Mouse (Mus musculus): ENCODE results near the gene Gm9922. TPM values are rescaled to one million over a fixed set of nuclear protein-coding genes. Genes with fewer than 3 reads are reported as not detected.

Gene Gm9922
- polyA plus RNA-seq, 1 experiment from 2014 or later: 1.5 TPM

DNA sequence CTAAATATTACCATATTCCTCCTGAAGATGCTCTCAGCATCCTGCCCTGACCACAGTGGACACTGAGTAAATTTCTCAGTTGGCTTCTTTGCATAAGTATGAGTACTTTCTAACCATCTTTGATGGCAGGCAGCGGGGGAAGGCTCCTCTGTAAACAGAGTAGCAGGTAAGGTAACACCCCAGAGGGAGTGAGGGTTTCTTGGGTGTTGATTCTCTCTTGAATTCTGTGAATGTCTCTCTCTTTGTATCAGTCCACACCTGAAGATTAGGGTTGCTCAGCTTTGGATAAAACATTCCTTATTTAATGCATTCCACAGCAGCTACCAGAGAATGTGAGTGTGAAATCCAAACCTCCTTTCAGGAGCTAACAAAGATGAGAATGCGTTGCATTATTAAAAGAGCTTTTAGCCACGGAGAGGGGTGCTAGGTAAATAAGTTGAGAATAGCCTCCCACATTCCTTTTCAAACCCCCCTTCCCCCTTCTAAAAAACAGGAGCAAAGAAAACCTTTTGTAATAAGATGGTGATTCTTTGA lies 34.2 kb upstream of the Gm9922 start:
- 22% methylated on average over 3 of the region's 3 CpGs for WGBS
- H3K27ac ChIP-seq (ENCODE audit: low read depth): no peak overlapping the region
- no peak for ATAC-seq (ENCODE audit: insufficient read depth)
- no peak overlapping the region for H3K4me2 ChIP-seq
- TF ChIP-seq CTCF (IDR thresholded peaks at IDR 0.05; ENCODE audit: low read depth): no peak
- no peak for DNase-seq
- no peak overlapping the region for H3K9ac ChIP-seq
- no peak overlapping the region for H3K4me3 ChIP-seq (ENCODE audit: low read depth, low read length)
- H3K27me3 ChIP-seq (ENCODE audit: insufficient read depth, low read length): no peaks in the 10 kb centered on the region
- no peaks in the 10 kb centered on the region for H3K4me1 ChIP-seq (ENCODE audit: insufficient read depth)
- H3K36me3 ChIP-seq (ENCODE audit: insufficient read depth): no peaks in the 10 kb centered on the region
- no peaks in the 10 kb centered on the region for H3K9me3 ChIP-seq (ENCODE audit: low read depth, low read length)

DNA sequence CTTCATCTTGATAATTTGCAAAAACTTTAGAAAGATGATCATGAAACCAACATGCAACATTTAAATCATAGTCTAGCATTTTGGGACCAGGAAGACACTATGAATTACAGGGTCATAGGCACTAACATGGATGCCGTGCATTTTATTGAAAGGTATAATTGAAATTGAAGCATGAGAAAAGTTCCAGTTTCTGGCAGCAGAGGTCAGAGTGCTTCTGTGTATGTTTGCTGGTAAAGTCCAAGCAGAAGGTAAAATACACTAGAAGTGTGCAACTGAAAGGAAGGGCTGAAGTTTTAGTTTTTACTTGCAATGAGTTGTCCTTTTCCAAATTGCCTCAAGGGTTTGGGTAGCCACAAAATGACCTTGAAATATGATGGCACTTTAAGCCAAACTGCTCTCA lies 32.7 kb upstream of the Gm9922 start:
- DNase-seq (peak; percentile 41), ATAC-seq (ENCODE audit: insufficient read depth) (no peak)
- TF ChIP-seq CTCF (IDR thresholded peaks at IDR 0.05; ENCODE audit: low read depth): peak; percentile 55

DNA sequence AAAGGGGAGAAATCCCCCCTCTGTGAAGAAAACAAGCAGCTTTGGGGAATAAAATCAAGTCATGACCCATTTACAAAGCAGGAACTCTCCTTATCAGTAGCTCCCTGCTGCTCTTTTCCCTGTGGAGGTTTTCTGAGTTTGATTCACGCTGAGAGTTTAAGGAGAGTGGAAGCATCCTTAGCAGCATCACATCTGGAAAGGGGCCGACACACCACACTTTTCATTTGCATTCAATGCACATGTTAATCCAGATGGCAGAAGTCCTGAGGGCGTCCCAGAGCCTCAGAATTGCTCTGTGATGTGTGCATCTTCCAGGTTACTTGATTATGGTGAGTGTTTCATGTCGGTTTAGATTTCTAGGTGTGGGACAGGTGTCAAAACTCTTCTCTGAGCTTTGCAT lies 25.8 kb upstream of the Gm9922 start:
- Histone ChIP-seq H3K4me3 (ENCODE audit: low read depth, low read length) (no peak overlapping the region), H3K9ac (no peak overlapping the region), H3K36me3 (ENCODE audit: insufficient read depth) (no peaks in the 10 kb centered on the region), H3K27me3 (ENCODE audit: insufficient read depth, low read length) (no peaks in the 10 kb centered on the region), H3K27ac (ENCODE audit: low read depth) (no peak overlapping the region), H3K4me1 (ENCODE audit: insufficient read depth) (no peaks in the 10 kb centered on the region), H3K9me3 (ENCODE audit: low read depth, low read length) (no peaks in the 10 kb centered on the region), H3K4me2 (no peak overlapping the region)
- no peak for DNase-seq
- no peak for ATAC-seq (ENCODE audit: insufficient read depth)
- no peak for TF ChIP-seq CTCF (IDR thresholded peaks at IDR 0.05; ENCODE audit: low read depth)
- WGBS: 40% methylated on average over 4 of the region's 4 CpGs

More for the DNA sequence above, 32.7 kb upstream of the Gm9922 start:
- H3K36me3 ChIP-seq (ENCODE audit: insufficient read depth): no peaks in the 10 kb centered on the region
- no peak overlapping the region for H3K4me3 ChIP-seq (ENCODE audit: low read depth, low read length)
- no peak overlapping the region for H3K4me2 ChIP-seq
- H3K9me3 ChIP-seq (ENCODE audit: low read depth, low read length): no peaks in the 10 kb centered on the region
- H3K27me3 ChIP-seq (ENCODE audit: insufficient read depth, low read length): no peaks in the 10 kb centered on the region
- no peak overlapping the region for H3K9ac ChIP-seq
- H3K4me1 ChIP-seq (ENCODE audit: insufficient read depth): no peaks in the 10 kb centered on the region
- WGBS: 42% methylated on average over 1 of the region's 1 CpGs
- H3K27ac ChIP-seq (ENCODE audit: low read depth): no peak overlapping the region

DNA sequence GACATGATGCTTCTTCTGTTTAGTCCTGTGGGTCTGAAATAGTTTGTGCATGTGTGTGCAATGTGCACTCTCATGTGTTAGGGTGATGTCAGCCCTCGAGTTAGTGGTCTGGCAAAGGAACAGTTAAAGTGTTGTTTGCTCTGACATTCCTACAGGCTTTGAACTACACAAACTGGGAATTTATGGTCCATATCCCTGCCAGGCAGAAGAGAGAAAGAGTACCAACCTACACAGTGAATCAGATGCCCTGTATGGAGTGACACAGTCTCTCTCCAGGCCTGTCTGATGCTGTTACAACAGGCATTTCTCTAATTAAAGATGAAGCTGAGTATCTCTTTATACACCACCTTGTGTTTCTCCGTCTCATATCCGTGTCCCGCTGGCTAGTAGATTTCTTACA lies 21.3 kb upstream of the Gm9922 start:
- TF ChIP-seq CTCF (IDR thresholded peaks at IDR 0.05; ENCODE audit: low read depth): no peak
- Histone ChIP-seq H3K36me3 (ENCODE audit: insufficient read depth) (no peaks in the 10 kb centered on the region), H3K9ac (no peak overlapping the region), H3K27me3 (ENCODE audit: insufficient read depth, low read length) (no peaks in the 10 kb centered on the region), H3K9me3 (ENCODE audit: low read depth, low read length) (no peaks in the 10 kb centered on the region), H3K27ac (ENCODE audit: low read depth) (no peak overlapping the region), H3K4me1 (ENCODE audit: insufficient read depth) (no peaks in the 10 kb centered on the region), H3K4me2 (no peak overlapping the region), H3K4me3 (ENCODE audit: low read depth, low read length) (no peak overlapping the region)
- no peak for DNase-seq
- 77% methylated on average over 4 of the region's 4 CpGs for WGBS
- no peak for ATAC-seq (ENCODE audit: insufficient read depth)

DNA sequence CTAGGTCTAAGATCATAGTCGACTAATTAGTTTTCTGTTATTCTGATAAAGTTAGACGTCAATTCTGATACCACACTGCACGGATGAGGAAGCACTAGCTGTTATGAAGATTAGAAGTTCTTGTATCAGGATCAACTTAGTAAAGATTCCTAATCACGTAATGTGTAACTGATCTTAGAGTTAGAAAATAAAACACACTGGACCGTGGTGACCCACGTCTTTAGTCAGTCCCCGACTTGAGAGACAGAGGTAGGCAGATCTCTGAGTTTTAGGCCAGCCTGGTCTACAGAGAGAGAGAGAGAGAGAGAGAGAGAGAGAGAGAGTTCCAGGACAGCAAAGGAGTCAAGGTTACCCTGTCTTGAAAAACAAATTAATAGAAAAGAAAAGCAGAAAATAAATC lies 18.8 kb upstream of the Gm9922 start:
- Histone ChIP-seq H3K9ac (no peak overlapping the region), H3K27me3 (ENCODE audit: insufficient read depth, low read length) (no peaks in the 10 kb centered on the region), H3K9me3 (ENCODE audit: low read depth, low read length) (no peaks in the 10 kb centered on the region), H3K36me3 (ENCODE audit: insufficient read depth) (no peaks in the 10 kb centered on the region), H3K4me1 (ENCODE audit: insufficient read depth) (no peaks in the 10 kb centered on the region), H3K27ac (ENCODE audit: low read depth) (no peak overlapping the region), H3K4me2 (no peak overlapping the region), H3K4me3 (ENCODE audit: low read depth, low read length) (no peak overlapping the region)
- no peak for DNase-seq
- ATAC-seq (ENCODE audit: insufficient read depth): no peak
- WGBS: 72% methylated on average over 7 of the region's 7 CpGs
- TF ChIP-seq CTCF (IDR thresholded peaks at IDR 0.05; ENCODE audit: low read depth): no peak

DNA sequence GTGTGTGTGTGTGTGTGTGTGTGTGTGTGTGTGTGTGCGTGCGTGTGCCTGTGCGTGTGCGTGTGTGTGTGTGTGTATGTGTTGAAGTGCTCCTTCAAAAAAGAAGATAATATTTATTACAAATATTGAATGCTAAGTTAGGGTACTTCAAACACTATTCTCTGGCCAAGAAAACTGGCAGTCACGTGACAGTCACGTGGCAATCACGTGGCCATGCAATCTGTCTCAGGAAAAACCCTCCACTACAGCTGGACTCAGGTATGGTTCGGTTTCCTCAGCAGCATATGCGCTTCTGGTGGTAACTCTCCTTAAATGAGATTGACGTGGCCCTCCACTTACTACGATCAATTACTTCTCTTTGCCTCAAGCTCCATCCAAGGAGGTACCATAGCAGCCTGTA lies 18.2 kb upstream of the Gm9922 start:
- Histone ChIP-seq H3K27ac (ENCODE audit: low read depth) (no peak overlapping the region), H3K4me2 (no peak overlapping the region), H3K27me3 (ENCODE audit: insufficient read depth, low read length) (no peaks in the 10 kb centered on the region), H3K36me3 (ENCODE audit: insufficient read depth) (no peaks in the 10 kb centered on the region), H3K4me3 (ENCODE audit: low read depth, low read length) (no peak overlapping the region), H3K4me1 (ENCODE audit: insufficient read depth) (no peaks in the 10 kb centered on the region), H3K9me3 (ENCODE audit: low read depth, low read length) (no peaks in the 10 kb centered on the region), H3K9ac (no peak overlapping the region)
- ATAC-seq (ENCODE audit: insufficient read depth) (no peak), DNase-seq (no peak)
- WGBS: 93% methylated on average over 11 of the region's 11 CpGs
- TF ChIP-seq CTCF (IDR thresholded peaks at IDR 0.05; ENCODE audit: low read depth): no peak

DNA sequence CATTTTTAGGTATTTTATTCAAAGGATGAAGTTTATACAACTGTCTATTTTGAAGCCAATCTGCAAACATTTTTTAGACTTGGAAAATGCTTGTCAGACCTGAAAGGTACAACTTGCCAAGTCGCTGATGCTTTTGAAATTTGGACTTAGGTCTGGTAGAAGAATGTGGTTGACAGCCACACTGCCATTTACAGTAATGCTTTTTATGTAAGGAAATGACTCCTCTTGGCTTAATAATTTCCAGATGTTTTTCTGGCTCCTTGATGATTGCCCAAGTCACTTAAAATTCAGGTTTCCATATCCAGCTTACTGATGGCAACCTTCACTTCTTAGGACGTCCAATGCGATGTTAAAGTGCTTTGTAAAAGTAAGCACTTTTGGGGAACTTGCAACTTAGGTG lies 17.0 kb upstream of the Gm9922 start:
- no peak for TF ChIP-seq CTCF (IDR thresholded peaks at IDR 0.05; ENCODE audit: low read depth)
- Histone ChIP-seq H3K4me2 (no peak overlapping the region), H3K4me1 (ENCODE audit: insufficient read depth) (no peaks in the 10 kb centered on the region), H3K27ac (ENCODE audit: low read depth) (no peak overlapping the region), H3K4me3 (ENCODE audit: low read depth, low read length) (no peak overlapping the region), H3K27me3 (ENCODE audit: insufficient read depth, low read length) (no peaks in the 10 kb centered on the region), H3K9ac (no peak overlapping the region), H3K9me3 (ENCODE audit: low read depth, low read length) (no peaks in the 10 kb centered on the region), H3K36me3 (ENCODE audit: insufficient read depth) (no peaks in the 10 kb centered on the region)
- ATAC-seq (ENCODE audit: insufficient read depth) (no peak), DNase-seq (no peak)
- WGBS: 59% methylated on average over 3 of the region's 3 CpGs

DNA sequence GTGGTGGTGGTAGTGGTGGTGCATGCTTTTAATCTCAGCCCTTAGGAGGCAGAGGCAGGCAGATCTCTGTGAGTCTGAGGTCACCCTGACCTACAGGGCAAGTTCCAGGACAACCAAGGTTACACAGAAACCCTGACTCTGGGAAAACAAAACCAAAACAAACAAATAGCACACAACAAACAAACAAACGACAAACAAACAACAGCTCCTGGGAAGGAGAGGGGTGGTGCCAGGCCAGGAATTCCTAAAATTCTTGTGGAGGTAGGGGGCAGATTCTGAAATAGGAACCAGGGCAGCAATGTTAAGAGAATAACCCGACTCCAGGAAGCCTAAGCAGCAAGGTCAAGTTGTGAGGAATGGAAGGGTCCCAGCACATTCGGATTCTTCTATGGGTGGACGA lies 7.9 kb upstream of the Gm9922 start:
- no peak for DNase-seq
- 80% methylated on average over 4 of the region's 4 CpGs for WGBS
- Histone ChIP-seq H3K4me1 (ENCODE audit: insufficient read depth) (no peaks in the 10 kb centered on the region), H3K36me3 (ENCODE audit: insufficient read depth) (no peaks in the 10 kb centered on the region), H3K9me3 (ENCODE audit: low read depth, low read length) (no peaks in the 10 kb centered on the region), H3K4me2 (no peak overlapping the region), H3K9ac (no peak overlapping the region), H3K4me3 (ENCODE audit: low read depth, low read length) (no peak overlapping the region), H3K27me3 (ENCODE audit: insufficient read depth, low read length) (no peaks in the 10 kb centered on the region), H3K27ac (ENCODE audit: low read depth) (no peak overlapping the region)
- TF ChIP-seq CTCF (IDR thresholded peaks at IDR 0.05; ENCODE audit: low read depth): no peak
- ATAC-seq (ENCODE audit: insufficient read depth): no peak

Data from lung, embryonic 14.5 days (tissue).